Mouse (Mus musculus) left cerebral cortex, postnatal 25 days (tissue): ENCODE results near the gene Pik3ip1. TPM values are rescaled to one million over a fixed set of nuclear protein-coding genes. Genes with fewer than 3 reads are reported as not detected.

Experiments used
- total RNA-seq, 2 experiments: library from RNA; stranded (reverse); gene quantifications; 2 replicates each; pipeline ENCODE4 v1.2.3; 2021

Gene Pik3ip1
- total RNA-seq, 2 experiments from 2014 or later = 26.3 to 29.1 TPM

Other genes starting within 250 kb of the Pik3ip1 start
- gene Sfi1, start 136.9 kb upstream of the Pik3ip1 start, total RNA-seq = 10 to 100 TPM; 48.2 to 69.5 TPM
- gene Eif4enif1, start 128.0 kb upstream of the Pik3ip1 start, total RNA-seq = 10 to 100 TPM; 68.7 to 71.5 TPM
- 10 to 100 TPM; 86.8 to 97.5 TPM for gene Drg1, start 64.0 kb upstream of the Pik3ip1 start, total RNA-seq
- 10 to 100 TPM; 40.6 to 40.9 TPM for gene Patz1, start 41.5 kb upstream of the Pik3ip1 start, total RNA-seq
- gene Limk2, start 78.8 kb downstream of the Pik3ip1 start, total RNA-seq = 100 to 1,000 TPM in 1 of 2 experiments, 10 to 100 TPM in 1; 85.6 to 101 TPM
- 10 to 100 TPM; 27.5 to 29.2 TPM for gene Rnf185, start 122.0 kb downstream of the Pik3ip1 start, total RNA-seq
- 1 to 10 TPM; 2.6 to 3.2 TPM for gene Pla2g3, start 157.9 kb downstream of the Pik3ip1 start, total RNA-seq
- 10 to 100 TPM; 49.0 to 55.5 TPM for gene Inpp5j, start 174.4 kb downstream of the Pik3ip1 start, total RNA-seq
- gene Selenom, start 184.3 kb downstream of the Pik3ip1 start, total RNA-seq = 100 to 1,000 TPM; 142 to 145 TPM
- 1 to 10 TPM; 6.6 to 8.5 TPM for gene Smtn, start 210.2 kb downstream of the Pik3ip1 start, total RNA-seq